Mouse (Mus musculus): ENCODE measurements at regions not wholly inside any gene's neighbourhood (a gene's known extent, or its start where the extent isn't known, plus 50 kb on each side); places are given as distances from the start of the nearest gene placed in this dataset.
"Not testable (repeated sequence)": the region's sequence is repeated elsewhere in the genome, so short reads cannot be mapped to it uniquely, and the experiment has no call there.

GRCm38 (mm10) chr17:47273309-47273708 is 95.4 kb upstream of the Mrps10 start:
- no peak for DNase-seq
- intact Hi-C loops (cut with DNase I) = no loop called here

- intact Hi-C loops (cut with DNase I) = no loop called here
- DNase-seq = peak; percentile 48 to 51
These were observed 96.6 kb upstream of the Mrps10 start for GRCm38 (mm10) chr17:47271979-47272677.

GRCm38 (mm10) chr17:47269053-47269891 is 99.4 kb upstream of the Mrps10 start:
- intact Hi-C loops (cut with DNase I) = no loop called here
- no peak for DNase-seq

- DNase-seq = no peak
- intact Hi-C loops (cut with DNase I) = no loop called here
These were observed 100.8 kb upstream of the Mrps10 start for GRCm38 (mm10) chr17:47267843-47268242.

GRCm38 (mm10) chr17:47267076-47267475 is 101.6 kb upstream of the Mrps10 start:
- DNase-seq = no peak
- intact Hi-C loops (cut with DNase I) = no loop called here

- intact Hi-C loops (cut with DNase I) = no loop called here
These were observed 102.4 kb upstream of the Mrps10 start for GRCm38 (mm10) chr17:47266335-47266734.

GRCm38 (mm10) chr17:47262986-47263385 is 105.7 kb upstream of the Mrps10 start:
- intact Hi-C loops (cut with DNase I) = no loop called here
- no peak for DNase-seq

More at GRCm38 (mm10) chr17:47266335-47266734, 102.4 kb upstream of the Mrps10 start:
- DNase-seq = no peak

GRCm38 (mm10) chr17:47262141-47262540 is 106.5 kb upstream of the Mrps10 start:
- intact Hi-C loops (cut with DNase I) = no loop called here
- DNase-seq = no peak

- intact Hi-C loops (cut with DNase I) = no loop called here
These were observed 107.7 kb upstream of the Mrps10 start for GRCm38 (mm10) chr17:47260976-47261375.

GRCm38 (mm10) chr17:47258296-47258695 is 110.4 kb upstream of the Mrps10 start:
- intact Hi-C loops (cut with DNase I) = no loop called here
- DNase-seq = no peak

More at GRCm38 (mm10) chr17:47260976-47261375, 107.7 kb upstream of the Mrps10 start:
- no peak for DNase-seq

GRCm38 (mm10) chr17:47255209-47255608 is 113.5 kb upstream of the Mrps10 start:
- no peak for DNase-seq
- intact Hi-C loops (cut with DNase I) = no loop called here

GRCm38 (mm10) chr17:47254026-47254425 is 114.7 kb upstream of the Mrps10 start:
- intact Hi-C loops (cut with DNase I) = no loop called here
- no peak for DNase-seq

- no peak for DNase-seq
- intact Hi-C loops (cut with DNase I) = no loop called here
These were observed 118.7 kb upstream of the Mrps10 start for GRCm38 (mm10) chr17:47250001-47250400.

GRCm38 (mm10) chr17:47249176-47249575 is 119.5 kb upstream of the Mrps10 start:
- intact Hi-C loops (cut with DNase I) = no loop called here
- DNase-seq = no peak

- intact Hi-C loops (cut with DNase I) = no loop called here
- peak; percentile 39 to 53 for DNase-seq
These were observed 120.6 kb upstream of the Mrps10 start for GRCm38 (mm10) chr17:47248053-47248452.

- DNase-seq = no peak
- intact Hi-C loops (cut with DNase I) = no loop called here
These were observed 121.2 kb upstream of the Mrps10 start for GRCm38 (mm10) chr17:47247516-47247915.

GRCm38 (mm10) chr17:47246605-47247004 is 122.1 kb upstream of the Mrps10 start:
- DNase-seq = no peak
- intact Hi-C loops (cut with DNase I) = no loop called here

- DNase-seq = no peak
These were observed 123.1 kb upstream of the Mrps10 start for GRCm38 (mm10) chr17:47245635-47246034.

GRCm38 (mm10) chr17:47239086-47239485 is 129.6 kb upstream of the Mrps10 start:
- DNase-seq = no peak
- intact Hi-C loops (cut with DNase I) = no loop called here

More at GRCm38 (mm10) chr17:47245635-47246034, 123.1 kb upstream of the Mrps10 start:
- intact Hi-C loops (cut with DNase I) = no loop called here

GRCm38 (mm10) chr17:47237881-47238280 is 130.8 kb upstream of the Mrps10 start:
- DNase-seq; intact Hi-C loops (cut with DNase I): not testable (repeated sequence)

GRCm38 (mm10) chr17:47234343-47234742 is 134.3 kb upstream of the Mrps10 start:
- DNase-seq = no peak

More at GRCm38 (mm10) chr17:47234343-47234742, 134.3 kb upstream of the Mrps10 start:
- intact Hi-C loops (cut with DNase I) = loop anchor here (5.0 kb wide), 1 partner anchor 117 kb away; no protein-coding TSS in a partner anchor
